Mouse (Mus musculus): ENCODE measurements around the gene Bag3. TPM values are rescaled to one million over a fixed set of nuclear protein-coding genes. Genes with fewer than 3 reads are reported as not detected.

The Bag3 gene
- total RNA-seq (2015) (8.8 and 11.1 TPM in 2 replicates), total RNA-seq (2017) (7.6 and 7.7 TPM in 2 replicates)

- ATAC-seq (ENCODE audit: poor library complexity, severe bottlenecking) = peak; percentile 89
These were observed at the start of gene Bag3 for GRCm38 (mm10) chr7:128523349-128523961. TSS of gene Bag3 (plus strand) at chr7:128523616.

- ATAC-seq (ENCODE audit: poor library complexity, severe bottlenecking) = peak; percentile 49; the same call in 1 of the 2 replicates
These were observed 49.1 kb upstream of the Bag3 start for GRCm38 (mm10) chr7:128474322-128474721.

GRCm38 (mm10) chr7:128488986-128489385 is 34.4 kb upstream of the Bag3 start:
- no peak for ATAC-seq (ENCODE audit: poor library complexity, severe bottlenecking)

- ATAC-seq (ENCODE audit: poor library complexity, severe bottlenecking) = no peak
These were observed 28.9 kb upstream of the Bag3 start for GRCm38 (mm10) chr7:128494546-128494945.

GRCm38 (mm10) chr7:128499801-128500200 is 23.6 kb upstream of the Bag3 start:
- ATAC-seq (ENCODE audit: poor library complexity, severe bottlenecking) = no peak

GRCm38 (mm10) chr7:128504091-128504490 is 19.3 kb upstream of the Bag3 start:
- no peak for ATAC-seq (ENCODE audit: poor library complexity, severe bottlenecking)

GRCm38 (mm10) chr7:128511936-128512335 is 11.5 kb upstream of the Bag3 start:
- no peak for ATAC-seq (ENCODE audit: poor library complexity, severe bottlenecking)

GRCm38 (mm10) chr7:128513512-128513911 is 9.9 kb upstream of the Bag3 start:
- no peak for ATAC-seq (ENCODE audit: poor library complexity, severe bottlenecking)

- ATAC-seq (ENCODE audit: poor library complexity, severe bottlenecking) = no peak
These were observed 9.1 kb upstream of the Bag3 start for GRCm38 (mm10) chr7:128514341-128514740.

- no peak for ATAC-seq (ENCODE audit: poor library complexity, severe bottlenecking)
These were observed 7.1 kb upstream of the Bag3 start for GRCm38 (mm10) chr7:128516346-128516745.

- no peak for ATAC-seq (ENCODE audit: poor library complexity, severe bottlenecking)
These were observed 3.9 kb upstream of the Bag3 start for GRCm38 (mm10) chr7:128519316-128520050.

- peak; percentile 73 for ATAC-seq (ENCODE audit: poor library complexity, severe bottlenecking)
These were observed 656 bp downstream of the Bag3 start for GRCm38 (mm10) chr7:128523962-128524581.

- no peak for ATAC-seq (ENCODE audit: poor library complexity, severe bottlenecking)
These were observed 1.2 kb downstream of the Bag3 start for GRCm38 (mm10) chr7:128524641-128525040.

- ATAC-seq (ENCODE audit: poor library complexity, severe bottlenecking) = no peak
These were observed 3.2 kb downstream of the Bag3 start for GRCm38 (mm10) chr7:128526611-128527010.

GRCm38 (mm10) chr7:128528596-128528995 is 5.2 kb downstream of the Bag3 start:
- ATAC-seq (ENCODE audit: poor library complexity, severe bottlenecking) = no peak

GRCm38 (mm10) chr7:128529126-128529525 is 5.7 kb downstream of the Bag3 start:
- ATAC-seq (ENCODE audit: poor library complexity, severe bottlenecking) = no peak

GRCm38 (mm10) chr7:128529574-128530051 is 6.2 kb downstream of the Bag3 start:
- no peak for ATAC-seq (ENCODE audit: poor library complexity, severe bottlenecking)

GRCm38 (mm10) chr7:128531031-128531430 is 7.6 kb downstream of the Bag3 start:
- no peak for ATAC-seq (ENCODE audit: poor library complexity, severe bottlenecking)

GRCm38 (mm10) chr7:128531929-128532328 is 8.5 kb downstream of the Bag3 start:
- ATAC-seq (ENCODE audit: poor library complexity, severe bottlenecking) = no peak

- ATAC-seq (ENCODE audit: poor library complexity, severe bottlenecking) = no peak
These were observed 9.2 kb downstream of the Bag3 start for GRCm38 (mm10) chr7:128532441-128533166.

- no peak for ATAC-seq (ENCODE audit: poor library complexity, severe bottlenecking)
These were observed 11.6 kb downstream of the Bag3 start for GRCm38 (mm10) chr7:128534984-128535491.
